Mouse (Mus musculus) forebrain, embryonic 12.5 days (tissue): ENCODE measurements at regions not wholly inside any gene's neighbourhood (a gene's known extent, or its start where the extent isn't known, plus 50 kb on each side); places are given as distances from the start of the nearest gene placed in this dataset.
A peak's percentile ranks its signal among the peaks of the same experiment; 100 is the strongest.

ENCODE experiments used
- ATAC-seq: fragments of 200-750 bp; cut with Nextera tagmentation; 2 replicates; pipeline ENCODE4 v1.8.0; 2017; ENCODE audit warnings: moderate TSS enrichment; ENCODE audit not compliant: low FRiP score
- H3K27ac ChIP-seq: fragments of 300-500 bp; sonication (generic); 2 replicates; pipeline ENCODE4 v1.5.1; 2016; ENCODE audit warnings: mild to moderate bottlenecking
- H3K27me3 ChIP-seq: fragments of 300-500 bp; sonication (generic); 2 replicates; pipeline ENCODE4 v1.6.1; 2016; ENCODE audit warnings: mild to moderate bottlenecking
- H3K36me3 ChIP-seq: fragments of 300-500 bp; sonication (generic); replicated peaks from 2 replicates; pipeline ENCODE4 v1.6.1; 2016; ENCODE audit warnings: mild to moderate bottlenecking
- H3K4me1 ChIP-seq: fragments of 300-500 bp; sonication (generic); 2 replicates; pipeline ENCODE4 v1.6.1; 2016
- H3K4me2 ChIP-seq: fragments of 300-500 bp; sonication (generic); 2 replicates; pipeline ENCODE4 v1.6.1; 2016; ENCODE audit warnings: mild to moderate bottlenecking, moderate library complexity
- H3K4me3 ChIP-seq: fragments of 300-500 bp; sonication (generic); replicated peaks from 2 replicates; pipeline ENCODE4 v1.5.1; 2016; ENCODE audit warnings: mild to moderate bottlenecking
- H3K9ac ChIP-seq: fragments of 300-500 bp; sonication (generic); 2 replicates; pipeline ENCODE4 v1.6.1; 2016; ENCODE audit warnings: mild to moderate bottlenecking
- H3K9me3 ChIP-seq: fragments of 300-500 bp; sonication (generic); 2 replicates; pipeline ENCODE4 v1.6.1; 2016
- WGBS: fragments of 180-500 bp; shearing (Covaris S2); methylation state at CpG from one replicate; pipeline ENCODE4 v1.1.7; 2016; 5-methylcytosine and 5-hydroxymethylcytosine counted together

- H3K27ac ChIP-seq, result no peak overlapping the region
- H3K36me3 ChIP-seq, result no peaks in the 10 kb centered on the region
- no peaks in the 10 kb centered on the region for H3K4me1 ChIP-seq
- no peaks in the 10 kb centered on the region for H3K9me3 ChIP-seq
- no peaks in the 10 kb centered on the region for H3K27me3 ChIP-seq
- H3K9ac ChIP-seq, result no peak overlapping the region
- H3K4me3 ChIP-seq, result no peak overlapping the region
- H3K4me2 ChIP-seq, result no peak overlapping the region
- ATAC-seq, result no peak
Observed at GRCm38 (mm10) chr11:41852813-41853212, 147.8 kb downstream of the Gabrg2 start.

GRCm38 (mm10) chr11:41825978-41826679, 174.5 kb downstream of the Gabrg2 start:
- no peaks in the 10 kb centered on the region for H3K36me3 ChIP-seq
- H3K9ac ChIP-seq, result no peak overlapping the region
- H3K27ac ChIP-seq, result no peak overlapping the region
- WGBS, result 23% methylated on average over 2 of the region's 2 CpGs
- no peak overlapping the region for H3K4me3 ChIP-seq
- H3K27me3 ChIP-seq, result no peaks in the 10 kb centered on the region
- no peaks in the 10 kb centered on the region for H3K9me3 ChIP-seq
- H3K4me1 ChIP-seq, result peaks cover 6% of the 10 kb centered on the region; the same call in 1 of the 2 replicates
- ATAC-seq, result peak; percentile 44
- no peak overlapping the region for H3K4me2 ChIP-seq

GRCm38 (mm10) chr11:41818014-41818413, 182.6 kb downstream of the Gabrg2 start:
- Histone ChIP-seq H3K4me3 (no peak overlapping the region), H3K27me3 (no peaks in the 10 kb centered on the region), H3K4me1 (no peaks in the 10 kb centered on the region), H3K9ac (no peak overlapping the region), H3K9me3 (no peaks in the 10 kb centered on the region), H3K36me3 (no peaks in the 10 kb centered on the region), H3K27ac (no peak overlapping the region), H3K4me2 (no peak overlapping the region)
- WGBS, result 93% methylated on average over 2 of the region's 2 CpGs
- no peak for ATAC-seq

- no peaks in the 10 kb centered on the region for H3K9me3 ChIP-seq
- 69% methylated on average over 1 of the region's 1 CpGs for WGBS
- no peak overlapping the region for H3K27ac ChIP-seq
- no peak overlapping the region for H3K9ac ChIP-seq
- H3K4me1 ChIP-seq, result no peaks in the 10 kb centered on the region
- H3K27me3 ChIP-seq, result no peaks in the 10 kb centered on the region
- no peak for ATAC-seq
- H3K36me3 ChIP-seq, result no peaks in the 10 kb centered on the region
- H3K4me3 ChIP-seq, result no peak overlapping the region
- no peak overlapping the region for H3K4me2 ChIP-seq
Observed at GRCm38 (mm10) chr11:41812996-41813395, 187.7 kb downstream of the Gabrg2 start.

GRCm38 (mm10) chr11:41808897-41809296, 191.8 kb downstream of the Gabrg2 start:
- no peaks in the 10 kb centered on the region for H3K27me3 ChIP-seq
- H3K4me3 ChIP-seq, result no peak overlapping the region
- no peaks in the 10 kb centered on the region for H3K36me3 ChIP-seq
- H3K27ac ChIP-seq, result no peak overlapping the region
- no peaks in the 10 kb centered on the region for H3K4me1 ChIP-seq
- no peak overlapping the region for H3K9ac ChIP-seq
- 76% methylated on average over 2 of the region's 2 CpGs for WGBS
- no peaks in the 10 kb centered on the region for H3K9me3 ChIP-seq
- no peak overlapping the region for H3K4me2 ChIP-seq
- no peak for ATAC-seq

- H3K9ac ChIP-seq, result no peak overlapping the region
- 63% methylated on average over 3 of the region's 3 CpGs for WGBS
- no peak for ATAC-seq
Observed at GRCm38 (mm10) chr11:41792206-41792605, 208.5 kb downstream of the Gabrg2 start.

More at GRCm38 (mm10) chr11:41792206-41792605, 208.5 kb downstream of the Gabrg2 start:
- no peaks in the 10 kb centered on the region for H3K27me3 ChIP-seq
- H3K4me1 ChIP-seq, result no peaks in the 10 kb centered on the region
- no peaks in the 10 kb centered on the region for H3K9me3 ChIP-seq
- H3K4me2 ChIP-seq, result no peak overlapping the region
- no peaks in the 10 kb centered on the region for H3K36me3 ChIP-seq
- H3K4me3 ChIP-seq, result no peak overlapping the region
- no peak overlapping the region for H3K27ac ChIP-seq
